16 mouse cellular contexts compared by ENCODE assay signal in genomic region chrX:12888708-12889481, GRCm38 (mm10).
DNase-seq lines count a peak whose midpoint lies in the region; ATAC-seq lines count a peak whose summit lies in the region.
"Had no signal": no experiment of that assay in that cellular context is flagged by ENCODE, and none has a peak within 500 bp of the region (broad histone marks: within the 10 kb centered on the region; RNA-seq: fewer than 3 reads in every experiment).

No protein-coding gene starts in this region.

- H3K27me3 ChIP-seq in forebrain, embryonic 12.5 days, result no peaks in the 10 kb centered on the region
- H3K27me3 ChIP-seq in hindbrain, embryonic 13.5 days, result no peaks in the 10 kb centered on the region
- no peaks in the 10 kb centered on the region for H3K27me3 ChIP-seq in midbrain, embryonic 16.5 days (ENCODE audit: control insufficient read depth, insufficient read depth, low read depth, low read length)
- 0 out of 2 replicates have a peak, but pooled peaks cover 4% of the 10 kb centered on the region for H3K27me3 ChIP-seq in embryonic facial prominence, embryonic 10.5 days (replicated peaks; ENCODE audit: low read depth, poor library complexity, severe bottlenecking)
- H3K27me3 ChIP-seq: heart, embryonic 15.5 days; kidney, embryonic 15.5 days; liver, embryonic 15.5 days had no signal

- 53% methylated on average over 3 of the region's 3 CpGs for WGBS in forebrain, embryonic 12.5 days
- whole genome bisulfite sequencing in hindbrain, embryonic 13.5 days, result 52% methylated on average over 2 of the region's 3 CpGs
- 33% methylated on average over 3 of the region's 3 CpGs for WGBS in midbrain, embryonic 16.5 days
- 58% methylated on average over 3 of the region's 3 CpGs for WGBS in embryonic facial prominence, embryonic 10.5 days

- peaks cover 10% of the 10 kb centered on the region; the same call in 1 of the 2 replicates for H3K4me1 ChIP-seq in forebrain, embryonic 12.5 days
- 0 out of 2 replicates have a peak, but pooled peaks cover 8% of the 10 kb centered on the region for H3K4me1 ChIP-seq in hindbrain, embryonic 13.5 days (replicated peaks)
- peaks cover 9% of the 10 kb centered on the region for H3K4me1 ChIP-seq in midbrain, embryonic 16.5 days (ENCODE audit: control insufficient read depth, insufficient read depth, low read length)
- H3K4me1 ChIP-seq in embryonic facial prominence, embryonic 10.5 days, result peaks cover 15% of the 10 kb centered on the region
- H3K4me1 ChIP-seq: liver, embryonic 15.5 days had no signal

- H3K9me3 ChIP-seq in forebrain, embryonic 12.5 days, result no peaks in the 10 kb centered on the region
- H3K9me3 ChIP-seq in hindbrain, embryonic 13.5 days, result no peaks in the 10 kb centered on the region
- no peaks in the 10 kb centered on the region for H3K9me3 ChIP-seq in midbrain, embryonic 16.5 days (replicated peaks; ENCODE audit: control insufficient read depth, low read length, poor library complexity, severe bottlenecking)
- no peaks in the 10 kb centered on the region for H3K9me3 ChIP-seq in embryonic facial prominence, embryonic 10.5 days
- H3K9me3 ChIP-seq: G1E; heart, embryonic 15.5 days; kidney, embryonic 15.5 days; liver, embryonic 15.5 days had no signal

- peak; percentile 71 for ATAC-seq in forebrain, embryonic 12.5 days (ENCODE audit: low FRiP score)
- peak; percentile 79 for ATAC-seq in hindbrain, embryonic 13.5 days (ENCODE audit: low FRiP score)
- ATAC-seq in midbrain, embryonic 16.5 days, result peak; percentile 81
- ATAC-seq: inflammation-experienced regulatory T-cells, adult 6 months had no signal

- H3K4me3 ChIP-seq in forebrain, embryonic 12.5 days (replicated peaks), result no peak overlapping the region
- no peak overlapping the region for H3K4me3 ChIP-seq in hindbrain, embryonic 13.5 days
- no peak overlapping the region for H3K4me3 ChIP-seq in midbrain, embryonic 16.5 days (ENCODE audit: low read depth, low read length)
- no peak overlapping the region for H3K4me3 ChIP-seq in embryonic facial prominence, embryonic 10.5 days
- H3K4me3 ChIP-seq: erythroblast, embryonic 14.5 days; heart, embryonic 15.5 days; kidney, embryonic 15.5 days; liver, embryonic 15.5 days had no signal

- peak overlapping the region; percentile 69 for H3K27ac ChIP-seq in forebrain, embryonic 12.5 days
- H3K27ac ChIP-seq in hindbrain, embryonic 13.5 days, result peak overlapping the region; percentile 90
- peak overlapping the region; percentile 85 for H3K27ac ChIP-seq in midbrain, embryonic 16.5 days (ENCODE audit: low read length)
- H3K27ac ChIP-seq in embryonic facial prominence, embryonic 10.5 days (replicated peaks), result no peak overlapping the region
- H3K27ac ChIP-seq: heart, embryonic 15.5 days; kidney, embryonic 15.5 days; liver, embryonic 15.5 days had no signal

- no peaks in the 10 kb centered on the region for H3K36me3 ChIP-seq in forebrain, embryonic 12.5 days (replicated peaks)
- no peaks in the 10 kb centered on the region for H3K36me3 ChIP-seq in hindbrain, embryonic 13.5 days
- no peaks in the 10 kb centered on the region for H3K36me3 ChIP-seq in midbrain, embryonic 16.5 days (ENCODE audit: control insufficient read depth, insufficient read depth, low read length)
- H3K36me3 ChIP-seq in embryonic facial prominence, embryonic 10.5 days (replicated peaks), result no peaks in the 10 kb centered on the region
- H3K36me3 ChIP-seq: G1E; heart, embryonic 15.5 days; kidney, embryonic 15.5 days; liver, embryonic 15.5 days had no signal

- peak; percentile 33 for DNase-seq in brain, adult 2 months (ENCODE audit: low read depth, low spot score)
- no peak for DNase-seq in embryonic facial prominence, embryonic 10.5 days (ENCODE audit: low spot score)
- no peak for DNase-seq in cerebellum, postnatal 4 days (ENCODE audit: low spot score in 2 of 2)
- DNase-seq in ovary, adult 18-20 months (ENCODE audit: low spot score), result no peak
- DNase-seq: adrenal gland, postnatal 10 days; cerebellum, postnatal 10 days; lung, postnatal 10 days had no signal

- 0 out of 2 replicates have a peak overlapping the region, but pooled peaks have one; percentile 4 for H3K4me2 ChIP-seq in forebrain, embryonic 12.5 days
- peak overlapping the region; percentile 25; the same call in 1 of the 2 replicates for H3K4me2 ChIP-seq in hindbrain, embryonic 13.5 days
- peak overlapping the region; percentile 40 for H3K4me2 ChIP-seq in midbrain, embryonic 16.5 days (ENCODE audit: low read length)
- H3K4me2 ChIP-seq: heart, embryonic 15.5 days; kidney, embryonic 15.5 days; liver, embryonic 15.5 days had no signal

- no peak overlapping the region for H3K9ac ChIP-seq in forebrain, embryonic 12.5 days
- no peak overlapping the region for H3K9ac ChIP-seq in hindbrain, embryonic 13.5 days
- H3K9ac ChIP-seq in midbrain, embryonic 16.5 days (ENCODE audit: low read depth, low read length), result peak overlapping the region; percentile 41
- H3K9ac ChIP-seq: heart, embryonic 15.5 days; kidney, embryonic 15.5 days; liver, embryonic 15.5 days had no signal
